Mouse (Mus musculus): ENCODE measurements around the gene Tssk6. TPM values are rescaled to one million over a fixed set of nuclear protein-coding genes. Genes with fewer than 3 reads are reported as not detected.
A peak's percentile ranks its signal among the peaks of the same experiment; 100 is the strongest.

The Tssk6 gene
- 1.3 and 1.7 TPM in 2 replicates for polyA plus RNA-seq (2015; fragmentation: Nextera tagmentation; extraction: Ambion mirVana)

- peak; percentile 57 for DNase-seq
- Histone ChIP-seq H3K4me2 (ENCODE audit: low read depth, low read length) (peak within 1 kb of the TSS; percentile 89), H3K36me3 (replicated peaks; ENCODE audit: insufficient read depth, low read length) (peaks cover 4% of the 10 kb centered on the region; the same call in 1 of the 2 replicates), H3K27me3 (ENCODE audit: insufficient read depth, low read length) (no peaks in the 10 kb centered on the region), H3K4me3 (ENCODE audit: low read depth, low read length) (peak within 1 kb of the TSS; percentile 81), H3K9me3 (ENCODE audit: low read length) (no peaks in the 10 kb centered on the region), H3K9ac (replicated peaks) (peak within 1 kb of the TSS; percentile 75), H3K4me1 (ENCODE audit: insufficient read depth) (peaks cover 39% of the 10 kb centered on the region), H3K27ac (ENCODE audit: low read depth) (peak within 1 kb of the TSS; percentile 86)
- WGBS (ENCODE audit: insufficient replicate concordance) = 5% methylated on average over 89 of the region's 89 CpGs
- ATAC-seq = peak; percentile 30
- no peak for TF ChIP-seq EP300 (IDR thresholded peaks at IDR 0.05; ENCODE audit: low read depth)
- no peak for TF ChIP-seq CTCF (IDR thresholded peaks at IDR 0.05; ENCODE audit: low read depth)
These were observed at the start of gene Tssk6, which contains the start of the genes Ndufa13 and Yjefn3 for GRCm38 (mm10) chr8:69902163-69903062. Tssk6 (plus strand) TSS chr8:69902184. Ndufa13 (minus strand) TSS chr8:69902558. Yjefn3 (minus strand) TSS chr8:69902712.

- WGBS (ENCODE audit: insufficient replicate concordance) = 90% methylated on average over 10 of the region's 10 CpGs
These were observed 48.1 kb upstream of the Tssk6 start for GRCm38 (mm10) chr8:69853869-69854268.

GRCm38 (mm10) chr8:69860807-69861206 is 41.2 kb upstream of the Tssk6 start:
- no peak overlapping the region for H3K27ac ChIP-seq (ENCODE audit: low read depth)
- H3K27me3 ChIP-seq (ENCODE audit: insufficient read depth, low read length) = no peaks in the 10 kb centered on the region
- no peak overlapping the region for H3K4me2 ChIP-seq (ENCODE audit: low read depth, low read length)
- no peaks in the 10 kb centered on the region for H3K36me3 ChIP-seq (replicated peaks; ENCODE audit: insufficient read depth, low read length)
- H3K4me1 ChIP-seq (ENCODE audit: insufficient read depth) = no peaks in the 10 kb centered on the region; the same call in 1 of the 2 replicates
- ATAC-seq = no peak
- H3K9me3 ChIP-seq (ENCODE audit: low read length) = no peaks in the 10 kb centered on the region
- H3K9ac ChIP-seq (replicated peaks) = no peak overlapping the region
- no peak overlapping the region for H3K4me3 ChIP-seq (ENCODE audit: low read depth, low read length)
- DNase-seq = no peak
- WGBS (ENCODE audit: insufficient replicate concordance) = 76% methylated on average over 4 of the region's 4 CpGs
- TF ChIP-seq CTCF (IDR thresholded peaks at IDR 0.05; ENCODE audit: low read depth) (peak; percentile 44), EP300 (IDR thresholded peaks at IDR 0.05; ENCODE audit: low read depth) (no peak)

More at GRCm38 (mm10) chr8:69853869-69854268, 48.1 kb upstream of the Tssk6 start:
- DNase-seq = no peak
- no peaks in the 10 kb centered on the region for H3K36me3 ChIP-seq (replicated peaks; ENCODE audit: insufficient read depth, low read length)
- no peaks in the 10 kb centered on the region for H3K27me3 ChIP-seq (ENCODE audit: insufficient read depth, low read length)
- no peak overlapping the region for H3K4me3 ChIP-seq (ENCODE audit: low read depth, low read length)
- TF ChIP-seq CTCF (IDR thresholded peaks at IDR 0.05; ENCODE audit: low read depth) = peak; percentile 16; the same call in 1 of the 2 replicates
- no peak for TF ChIP-seq EP300 (IDR thresholded peaks at IDR 0.05; ENCODE audit: low read depth)
- H3K9ac ChIP-seq (replicated peaks) = no peak overlapping the region
- H3K4me2 ChIP-seq (ENCODE audit: low read depth, low read length) = no peak overlapping the region
- ATAC-seq = no peak
- H3K27ac ChIP-seq (ENCODE audit: low read depth) = no peak overlapping the region
- H3K9me3 ChIP-seq (ENCODE audit: low read length) = no peaks in the 10 kb centered on the region
- H3K4me1 ChIP-seq (ENCODE audit: insufficient read depth) = 0 out of 2 replicates have a peak, but pooled peaks cover 6% of the 10 kb centered on the region

- Histone ChIP-seq H3K27me3 (ENCODE audit: insufficient read depth, low read length) (no peaks in the 10 kb centered on the region), H3K36me3 (replicated peaks; ENCODE audit: insufficient read depth, low read length) (no peaks in the 10 kb centered on the region), H3K4me2 (ENCODE audit: low read depth, low read length) (no peak overlapping the region), H3K4me3 (ENCODE audit: low read depth, low read length) (no peak overlapping the region), H3K27ac (ENCODE audit: low read depth) (no peak overlapping the region), H3K4me1 (ENCODE audit: insufficient read depth) (no peaks in the 10 kb centered on the region; the same call in 1 of the 2 replicates), H3K9me3 (ENCODE audit: low read length) (no peaks in the 10 kb centered on the region), H3K9ac (replicated peaks) (no peak overlapping the region)
- DNase-seq = no peak
- no peak for ATAC-seq
- TF ChIP-seq CTCF (IDR thresholded peaks at IDR 0.05; ENCODE audit: low read depth) = no peak
- no peak for TF ChIP-seq EP300 (IDR thresholded peaks at IDR 0.05; ENCODE audit: low read depth)
- 49% methylated on average over 2 of the region's 2 CpGs for WGBS (ENCODE audit: insufficient replicate concordance)
These were observed 40.7 kb upstream of the Tssk6 start for GRCm38 (mm10) chr8:69861251-69861650.

GRCm38 (mm10) chr8:69863387-69864020 is 38.5 kb upstream of the Tssk6 start:
- no peaks in the 10 kb centered on the region for H3K9me3 ChIP-seq (ENCODE audit: low read length)
- no peak for TF ChIP-seq EP300 (IDR thresholded peaks at IDR 0.05; ENCODE audit: low read depth)
- no peak for TF ChIP-seq CTCF (IDR thresholded peaks at IDR 0.05; ENCODE audit: low read depth)
- H3K36me3 ChIP-seq (replicated peaks; ENCODE audit: insufficient read depth, low read length) = no peaks in the 10 kb centered on the region
- H3K4me3 ChIP-seq (ENCODE audit: low read depth, low read length) = no peak overlapping the region
- no peaks in the 10 kb centered on the region for H3K27me3 ChIP-seq (ENCODE audit: insufficient read depth, low read length)
- no peak overlapping the region for H3K9ac ChIP-seq (replicated peaks)
- no peak overlapping the region for H3K27ac ChIP-seq (ENCODE audit: low read depth)
- 74% methylated on average over 5 of the region's 5 CpGs for WGBS (ENCODE audit: insufficient replicate concordance)
- no peaks in the 10 kb centered on the region; the same call in 1 of the 2 replicates for H3K4me1 ChIP-seq (ENCODE audit: insufficient read depth)
- H3K4me2 ChIP-seq (ENCODE audit: low read depth, low read length) = no peak overlapping the region
- DNase-seq (no peak), ATAC-seq (no peak)

- Histone ChIP-seq H3K4me2 (ENCODE audit: low read depth, low read length) (no peak overlapping the region), H3K9me3 (ENCODE audit: low read length) (no peaks in the 10 kb centered on the region), H3K4me3 (ENCODE audit: low read depth, low read length) (no peak overlapping the region), H3K27me3 (ENCODE audit: insufficient read depth, low read length) (no peaks in the 10 kb centered on the region), H3K4me1 (ENCODE audit: insufficient read depth) (no peaks in the 10 kb centered on the region; the same call in 1 of the 2 replicates), H3K9ac (replicated peaks) (no peak overlapping the region), H3K36me3 (replicated peaks; ENCODE audit: insufficient read depth, low read length) (no peaks in the 10 kb centered on the region), H3K27ac (ENCODE audit: low read depth) (no peak overlapping the region)
- ATAC-seq (no peak), DNase-seq (no peak)
- 73% methylated on average over 5 of the region's 5 CpGs for WGBS (ENCODE audit: insufficient replicate concordance)
- no peak for TF ChIP-seq CTCF (IDR thresholded peaks at IDR 0.05; ENCODE audit: low read depth)
- no peak for TF ChIP-seq EP300 (IDR thresholded peaks at IDR 0.05; ENCODE audit: low read depth)
These were observed 37.8 kb upstream of the Tssk6 start for GRCm38 (mm10) chr8:69864180-69864579.

All from liver, postnatal 0 days (tissue).